Mouse (Mus musculus): ENCODE data around the gene Hdgfl2.

The Hdgfl2 gene

GRCm38 (mm10) chr17:56078880-56079795 is at the start of gene Hdgfl2:
Hdgfl2 (plus strand) TSS chr17:56079634.
- in situ Hi-C loops (cut with MboI; ENCODE audit: low sequenced_read_pairs) = no loop called here

GRCm38 (mm10) chr17:56030238-56030870 is 49.1 kb upstream of the Hdgfl2 start:
- in situ Hi-C loops (cut with MboI; ENCODE audit: low sequenced_read_pairs) = no loop called here

- in situ Hi-C loops (cut with MboI; ENCODE audit: low sequenced_read_pairs) = no loop called here
Measured at GRCm38 (mm10) chr17:56030919-56031318, 48.5 kb upstream of the Hdgfl2 start.

- in situ Hi-C loops (cut with MboI; ENCODE audit: low sequenced_read_pairs) = no loop called here
Measured at GRCm38 (mm10) chr17:56031431-56031830, 48.0 kb upstream of the Hdgfl2 start.

GRCm38 (mm10) chr17:56032127-56032733 is 47.2 kb upstream of the Hdgfl2 start:
- in situ Hi-C loops (cut with MboI; ENCODE audit: low sequenced_read_pairs) = no loop called here

GRCm38 (mm10) chr17:56032831-56033230 is 46.6 kb upstream of the Hdgfl2 start:
- in situ Hi-C loops (cut with MboI; ENCODE audit: low sequenced_read_pairs) = no loop called here

GRCm38 (mm10) chr17:56034040-56034725 is 45.3 kb upstream of the Hdgfl2 start:
- in situ Hi-C loops (cut with MboI; ENCODE audit: low sequenced_read_pairs) = no loop called here

- in situ Hi-C loops (cut with MboI; ENCODE audit: low sequenced_read_pairs) = no loop called here
Measured at GRCm38 (mm10) chr17:56034726-56035100, 44.7 kb upstream of the Hdgfl2 start.

GRCm38 (mm10) chr17:56035216-56035615 is 44.2 kb upstream of the Hdgfl2 start:
- in situ Hi-C loops (cut with MboI; ENCODE audit: low sequenced_read_pairs) = no loop called here

GRCm38 (mm10) chr17:56036176-56036900 is 43.1 kb upstream of the Hdgfl2 start, which contains the start of gene Sh3gl1:
Sh3gl1 (minus strand) TSS chr17:56036635.
- in situ Hi-C loops (cut with MboI; ENCODE audit: low sequenced_read_pairs) = no loop called here

GRCm38 (mm10) chr17:56036901-56037287 is 42.5 kb upstream of the Hdgfl2 start:
- in situ Hi-C loops (cut with MboI; ENCODE audit: low sequenced_read_pairs) = no loop called here

- in situ Hi-C loops (cut with MboI; ENCODE audit: low sequenced_read_pairs) = no loop called here
Measured at GRCm38 (mm10) chr17:56038583-56039261, 40.7 kb upstream of the Hdgfl2 start.

GRCm38 (mm10) chr17:56039345-56039744 is 40.1 kb upstream of the Hdgfl2 start:
- in situ Hi-C loops (cut with MboI; ENCODE audit: low sequenced_read_pairs) = no loop called here

GRCm38 (mm10) chr17:56040030-56040856 is 39.2 kb upstream of the Hdgfl2 start, which contains the start of gene Chaf1a:
Chaf1a (plus strand) TSS chr17:56040439.
- in situ Hi-C loops (cut with MboI; ENCODE audit: low sequenced_read_pairs) = no loop called here

GRCm38 (mm10) chr17:56040857-56041163 is 38.6 kb upstream of the Hdgfl2 start:
- in situ Hi-C loops (cut with MboI; ENCODE audit: low sequenced_read_pairs) = no loop called here

- in situ Hi-C loops (cut with MboI; ENCODE audit: low sequenced_read_pairs) = no loop called here
Measured at GRCm38 (mm10) chr17:56051369-56051768, 28.1 kb upstream of the Hdgfl2 start.

GRCm38 (mm10) chr17:56054938-56055337 is 24.5 kb upstream of the Hdgfl2 start:
- in situ Hi-C loops (cut with MboI; ENCODE audit: low sequenced_read_pairs) = no loop called here

- in situ Hi-C loops (cut with MboI; ENCODE audit: low sequenced_read_pairs) = no loop called here
Measured at GRCm38 (mm10) chr17:56055945-56056678, 23.3 kb upstream of the Hdgfl2 start.
